Mouse (Mus musculus) CH12.LX (cell line): Measurements from ENCODE around the gene Mospd2.

Experiments
- EP300 ChIP-seq: IDR thresholded peaks from 2 replicates; pipeline ENCODE4 v1.6.1; 2011; ENCODE audit warnings: low read length, improper control_type of control experiment
- PAX5 ChIP-seq: IDR thresholded peaks from 2 replicates; pipeline ENCODE4 v1.6.1; 2012; ENCODE audit warnings: low read length, inconsistent platforms, mixed read lengths
- POLR2AphosphoS2 ChIP-seq: IDR thresholded peaks from 2 replicates; pipeline ENCODE4 v1.6.1; 2011; ENCODE audit warnings: low read depth, low read length, improper control_type of control experiment
- TBP ChIP-seq: conservative IDR thresholded peaks from 2 replicates; pipeline ENCODE4 v1.6.1; 2011; ENCODE audit warnings: low read depth, low read length, improper control_type of control experiment

DNA sequence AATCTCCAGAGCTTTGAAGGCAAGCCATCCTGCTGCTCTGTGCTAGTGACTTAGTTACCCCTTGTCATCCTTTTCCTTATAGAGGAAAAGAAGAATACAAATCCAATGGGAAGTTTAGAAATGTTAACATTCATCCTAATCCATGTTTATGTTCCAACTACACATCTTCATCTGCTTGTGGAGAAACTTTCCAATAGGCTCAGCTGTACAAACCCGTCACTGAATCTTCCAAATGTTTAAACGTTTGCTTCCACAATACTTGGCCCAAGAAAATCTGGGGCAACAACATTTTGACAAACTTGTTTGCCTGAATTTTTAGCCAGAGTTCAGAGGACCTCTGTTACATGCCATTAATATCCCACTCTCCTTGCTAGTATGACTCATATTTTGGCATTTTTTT is 78.3 kb downstream of the Mospd2 start:
- TF ChIP-seq TBP (no peak), EP300 (no peak), POLR2AphosphoS2 (no peak), PAX5 (no peak)
